Mouse (Mus musculus) ES-E14 (cell line): ENCODE measurements around the gene Lgals4. TPM values are rescaled to one million over a fixed set of nuclear protein-coding genes. Genes with fewer than 3 reads are reported as not detected.

Experiments
- DNase-seq: peaks from one replicate; pipeline ENCODE4 v3.0.0-alpha.2; 2013; ENCODE audit warnings: low read depth, low spot score
- H3K27ac ChIP-seq: 2 replicates; pipeline ENCODE4 v1.5.1; 2012; ENCODE audit warnings: low read depth, mild to moderate bottlenecking, low read length, moderate library complexity, mixed read lengths; ENCODE audit not compliant: poor library complexity, insufficient read depth, severe bottlenecking
- H3K36me3 ChIP-seq: 2 replicates; pipeline ENCODE4 v1.6.1; 2012; ENCODE audit warnings: mild to moderate bottlenecking, low read length, moderate library complexity, mixed read lengths; ENCODE audit not compliant: control insufficient read depth, poor library complexity, insufficient read depth, severe bottlenecking
- H3K4me1 ChIP-seq, 2 experiments: fragments of 150-350 bp in 1 of 2; sonication (generic) in 1 of 2; 2 replicates each; pipeline ENCODE4 v1.6.1; 2012; ENCODE audit warnings: low read length in 2 of 2, mild to moderate bottlenecking in 1 of 2, mixed read lengths in 1 of 2; ENCODE audit not compliant: control insufficient read depth in 2 of 2, insufficient read depth in 2 of 2, poor library complexity in 1 of 2
- H3K4me3 ChIP-seq, 2 experiments: fragments of 150-350 bp in 1 of 2; sonication (generic) in 1 of 2; 2 replicates each; pipeline ENCODE4 v1.5.1; 2012; ENCODE audit warnings: low read length in 2 of 2, low read depth in 1 of 2, mild to moderate bottlenecking in 1 of 2, mixed read lengths in 1 of 2; ENCODE audit not compliant: insufficient read depth in 1 of 2, poor library complexity in 1 of 2, severe bottlenecking in 1 of 2
- H3K9ac ChIP-seq: 2 replicates; pipeline ENCODE4 v1.6.1; 2012; ENCODE audit warnings: low read depth, mild to moderate bottlenecking, low read length, mixed read lengths; ENCODE audit not compliant: poor library complexity, insufficient read depth, severe bottlenecking
- H3K9me3 ChIP-seq: fragments of 150-350 bp; sonication (generic); 2 replicates; pipeline ENCODE4 v1.6.1; 2012; ENCODE audit warnings: low read depth, mild to moderate bottlenecking, low read length; ENCODE audit not compliant: control insufficient read depth, insufficient read depth
- CHD2 ChIP-seq: IDR thresholded peaks from 2 replicates; pipeline ENCODE4 v1.6.1; 2014; ENCODE audit warnings: mild to moderate bottlenecking, low read depth, low read length, inconsistent platforms
- HCFC1 ChIP-seq: IDR thresholded peaks from 2 replicates; pipeline ENCODE4 v1.6.1; 2012; ENCODE audit warnings: low read length, inconsistent platforms, borderline replicate concordance; ENCODE audit not compliant: insufficient read depth
- MAFK ChIP-seq: IDR thresholded peaks from 2 replicates; pipeline ENCODE4 v1.6.1; 2014; ENCODE audit warnings: mild to moderate bottlenecking, low read depth, low read length, inconsistent platforms; ENCODE audit not compliant: insufficient read depth
- ZC3H11A ChIP-seq: IDR thresholded peaks from 2 replicates; pipeline ENCODE4 v1.6.1; 2012; ENCODE audit warnings: low read depth, mild to moderate bottlenecking, inconsistent platforms, low read length, borderline replicate concordance
- ZNF384 ChIP-seq: IDR thresholded peaks from 2 replicates; pipeline ENCODE4 v1.6.1; 2012; ENCODE audit warnings: low read depth, low read length, inconsistent platforms
- in situ Hi-C, 2 experiments: fragments of 600-800 bp; cut with MboI; formaldehyde crosslinking; loops; one replicate each; pipeline ENCODE4 v1.15.1; 2025; ENCODE audit warnings: low sequenced_read_pairs in 2 of 2, inconsistent platforms in 1 of 2; ENCODE audit not compliant: unreplicated experiment in 2 of 2
- total RNA-seq: library from RNA; depleted of rRNA; stranded (reverse); fragments of 300-350 nt; gene quantifications from 2 replicates; pipeline ENCODE4 v1.2.3, GENCODE M21; 2012

Lgals4 gene
- total RNA-seq, 1 experiment, result 5.5 TPM

- TF ChIP-seq ZNF384, result no peak
- TF ChIP-seq CHD2, result no peak
- TF ChIP-seq MAFK, result no peak
- no peak for TF ChIP-seq HCFC1
- no peak for TF ChIP-seq ZC3H11A
- H3K9me3 ChIP-seq, result no peaks in the 10 kb centered on the region
- H3K27ac ChIP-seq, result no peak overlapping the region; the same call in 1 of the 2 replicates
- H3K4me3 ChIP-seq, result peak overlapping the region; percentile 30 to 62; a peak in 3 of 4 replicates
- in situ Hi-C loops, result no loop called here
- peak overlapping the region; percentile 60 for H3K9ac ChIP-seq
- H3K36me3 ChIP-seq, result no peaks in the 10 kb centered on the region
- peaks cover 7 to 30% of the 10 kb centered on the region in 2 experiments; a peak in 3 of 4 replicates for H3K4me1 ChIP-seq
- no peak for DNase-seq
Observed at GRCm38 (mm10) chr7:28789235-28789634, 44.4 kb upstream of the Lgals4 start.

DNA sequence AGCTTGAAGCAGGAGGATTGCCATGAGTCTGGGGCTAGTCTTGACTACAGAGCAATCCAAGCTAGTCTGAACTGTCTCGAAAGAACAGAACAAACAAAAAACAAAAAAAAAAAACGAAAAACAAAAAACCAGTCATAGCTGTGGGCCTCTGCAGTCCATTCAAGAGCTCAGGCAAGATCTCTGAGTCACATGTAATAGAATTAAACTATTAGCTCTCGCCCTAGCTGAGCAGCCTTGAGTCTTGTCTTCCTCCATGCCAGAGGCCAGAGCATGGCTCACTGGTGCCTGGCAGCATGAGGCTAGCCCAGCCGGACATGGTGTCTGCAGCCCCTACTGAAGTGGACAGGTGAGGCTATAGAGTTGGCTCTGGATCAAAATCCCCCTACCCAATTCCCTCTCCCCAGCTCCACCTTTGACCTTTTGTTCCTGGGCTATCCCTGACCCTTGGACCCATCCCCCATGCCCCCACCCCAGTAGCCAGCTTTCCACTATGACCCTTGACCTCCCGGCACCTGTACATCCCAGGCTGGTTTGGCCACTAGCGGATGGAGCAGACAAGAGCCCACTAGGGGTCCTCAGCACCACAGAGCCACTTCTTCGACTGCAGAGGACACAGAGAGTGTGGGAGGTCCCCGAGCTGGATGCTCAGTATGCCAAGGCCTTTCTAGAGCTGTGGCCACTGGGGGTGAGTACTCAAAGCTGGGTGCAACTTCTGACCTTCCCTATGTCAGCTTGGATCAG lies 43.4 kb upstream of the Lgals4 start:
- Histone ChIP-seq H3K9ac (no peak overlapping the region; the same call in 1 of the 2 replicates), H3K4me1 (peaks cover 7 to 33% of the 10 kb centered on the region in 2 experiments; a peak in 3 of 4 replicates), H3K27ac (no peak overlapping the region; the same call in 1 of the 2 replicates), H3K9me3 (no peaks in the 10 kb centered on the region), H3K36me3 (no peaks in the 10 kb centered on the region), H3K4me3 (no peak overlapping the region)
- in situ Hi-C loops, result no loop called here
- DNase-seq, result no peak
- TF ChIP-seq HCFC1 (no peak), ZC3H11A (no peak), MAFK (no peak), CHD2 (no peak), ZNF384 (no peak)

- TF ChIP-seq CHD2 (no peak), MAFK (no peak), ZNF384 (no peak), HCFC1 (no peak), ZC3H11A (no peak)
- in situ Hi-C loops, result no loop called here
- Histone ChIP-seq H3K27ac (no peak overlapping the region; the same call in 1 of the 2 replicates), H3K9me3 (no peaks in the 10 kb centered on the region), H3K9ac (no peak overlapping the region), H3K4me1 (peaks cover 7 to 38% of the 10 kb centered on the region in 2 experiments), H3K4me3 (no peak overlapping the region), H3K36me3 (no peaks in the 10 kb centered on the region)
- DNase-seq, result no peak
Observed at GRCm38 (mm10) chr7:28791706-28792105, 41.9 kb upstream of the Lgals4 start.

GRCm38 (mm10) chr7:28792391-28793185 lies 41.1 kb upstream of the Lgals4 start:
- Histone ChIP-seq H3K9me3 (no peaks in the 10 kb centered on the region), H3K4me1 (peaks cover 7 to 39% of the 10 kb centered on the region in 2 experiments), H3K9ac (no peak overlapping the region), H3K27ac (peak overlapping the region; percentile 1; the same call in 1 of the 2 replicates), H3K36me3 (peaks cover 2% of the 10 kb centered on the region; the same call in 1 of the 2 replicates), H3K4me3 (no peak overlapping the region)
- in situ Hi-C loops, result no loop called here
- no peak for DNase-seq
- TF ChIP-seq ZC3H11A, result no peak
- TF ChIP-seq ZNF384, result 0 out of 2 replicates have a peak, but pooled peaks have one; percentile 52
